Mouse (Mus musculus): Measurements from ENCODE around the gene Mbd4.
"Not testable (repeated sequence)": the region's sequence is repeated elsewhere in the genome, so short reads cannot be mapped to it uniquely, and the experiment has no call there.

Gene Mbd4

DNA sequence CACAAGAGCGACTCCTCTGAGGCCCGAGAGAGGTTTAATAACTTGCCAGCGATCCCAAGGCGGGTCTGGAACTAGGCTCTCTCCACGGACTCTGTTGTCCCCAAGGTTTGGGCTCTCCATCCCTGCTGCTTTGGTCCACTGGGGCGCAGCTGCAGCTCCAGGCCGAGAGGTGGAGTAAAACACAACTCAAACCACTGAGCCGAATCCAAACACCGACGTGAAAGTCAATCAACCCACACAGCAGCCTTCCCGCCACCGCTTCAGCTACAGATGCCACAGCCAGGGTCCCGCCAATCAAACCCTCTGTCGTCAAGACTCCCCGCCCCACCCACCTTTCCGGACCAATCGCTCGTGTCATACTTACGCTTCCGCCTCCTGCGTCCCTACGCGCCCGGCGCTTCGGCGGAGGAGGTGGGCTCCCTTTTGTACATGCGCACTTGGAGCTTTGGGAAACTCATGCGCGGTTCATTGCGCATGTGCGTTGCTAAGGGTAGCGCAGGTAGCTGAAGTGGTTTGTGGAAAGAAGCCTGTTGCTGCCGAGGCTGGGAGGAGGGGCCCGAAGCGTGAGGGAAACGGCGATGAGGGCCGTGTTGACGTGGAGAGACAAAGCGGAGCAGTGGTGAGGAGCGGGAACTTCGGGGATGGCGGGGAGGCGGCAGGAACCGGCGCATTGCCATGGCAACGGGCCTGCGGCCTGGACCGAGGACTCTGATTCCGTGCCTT lies at the start of gene Mbd4, which contains the start of gene Ift122:
Gene Mbd4 (minus strand): TSS at position 281 of the 723 bp plus-strand sequence.
Gene Ift122 (plus strand): TSS at position 380 of the 723 bp plus-strand sequence.
- peak; percentile 99 for DNase-seq (ENCODE audit: extremely low read depth, low read depth)

- DNase-seq (ENCODE audit: extremely low read depth, low read depth) = no peak
These were observed 49.4 kb upstream of the Mbd4 start for GRCm38 (mm10) chr6:115902545-115902944.

DNA sequence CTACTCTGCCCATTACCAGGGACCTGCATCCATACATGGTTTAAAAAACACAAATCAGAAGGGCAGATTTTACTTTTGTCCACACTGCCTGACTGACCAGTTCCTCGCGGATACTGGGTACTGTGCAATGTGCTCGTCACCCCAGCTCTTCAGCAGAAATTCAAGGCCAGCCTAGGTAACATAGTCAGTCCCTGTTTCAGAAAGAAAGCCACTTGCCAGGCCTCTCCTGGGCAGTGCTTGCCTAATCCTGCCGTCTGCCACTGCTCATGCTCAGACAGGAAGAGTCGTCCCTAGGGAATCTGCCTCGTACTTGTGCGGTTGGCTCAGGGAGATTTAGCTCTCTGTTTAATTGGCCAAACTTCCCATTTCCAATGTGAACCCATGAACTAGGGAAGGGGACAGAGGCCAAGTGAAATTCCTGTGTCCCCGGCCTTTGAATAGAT lies 48.3 kb upstream of the Mbd4 start:
- no peak for DNase-seq (ENCODE audit: extremely low read depth, low read depth)

- no peak for DNase-seq (ENCODE audit: extremely low read depth, low read depth)
These were observed 47.9 kb upstream of the Mbd4 start for GRCm38 (mm10) chr6:115901062-115901461.

DNA sequence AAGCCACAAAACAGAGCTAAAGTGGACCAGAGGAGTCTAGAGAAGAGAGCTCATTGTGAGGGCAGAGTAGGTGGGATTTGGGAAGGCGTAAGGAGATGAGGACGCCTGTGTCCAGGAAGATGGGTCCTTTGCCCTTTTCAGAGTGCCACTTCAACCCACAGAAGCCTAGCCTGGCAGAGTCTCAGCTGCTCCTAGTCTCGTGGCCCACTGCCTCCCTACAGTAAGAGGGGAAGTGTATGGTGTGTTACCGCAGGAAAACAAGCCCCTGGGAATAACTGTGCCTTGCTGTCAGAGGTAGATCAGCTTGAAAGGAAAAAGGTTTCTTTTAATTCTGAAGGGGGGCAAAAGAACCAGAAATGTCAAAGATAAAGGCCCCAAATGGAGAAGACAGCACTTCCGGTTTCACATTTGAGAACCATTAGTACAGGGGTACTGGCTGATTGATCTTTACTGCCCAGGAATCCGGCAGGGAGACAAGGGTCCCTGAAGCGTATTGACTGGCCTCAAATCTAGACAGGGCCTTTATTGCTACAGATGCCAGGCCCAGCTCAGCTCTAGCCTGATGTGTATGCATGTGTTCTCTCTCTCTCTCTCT lies 44.9 kb upstream of the Mbd4 start:
- no peak for DNase-seq (ENCODE audit: extremely low read depth, low read depth)

GRCm38 (mm10) chr6:115897117-115897516 lies 43.9 kb upstream of the Mbd4 start:
- DNase-seq (ENCODE audit: extremely low read depth, low read depth) = no peak

- no peak for DNase-seq (ENCODE audit: extremely low read depth, low read depth)
These were observed 43.2 kb upstream of the Mbd4 start for GRCm38 (mm10) chr6:115896346-115896745.

GRCm38 (mm10) chr6:115892363-115892762 lies 39.2 kb upstream of the Mbd4 start:
- no peak for DNase-seq (ENCODE audit: extremely low read depth, low read depth)

DNA sequence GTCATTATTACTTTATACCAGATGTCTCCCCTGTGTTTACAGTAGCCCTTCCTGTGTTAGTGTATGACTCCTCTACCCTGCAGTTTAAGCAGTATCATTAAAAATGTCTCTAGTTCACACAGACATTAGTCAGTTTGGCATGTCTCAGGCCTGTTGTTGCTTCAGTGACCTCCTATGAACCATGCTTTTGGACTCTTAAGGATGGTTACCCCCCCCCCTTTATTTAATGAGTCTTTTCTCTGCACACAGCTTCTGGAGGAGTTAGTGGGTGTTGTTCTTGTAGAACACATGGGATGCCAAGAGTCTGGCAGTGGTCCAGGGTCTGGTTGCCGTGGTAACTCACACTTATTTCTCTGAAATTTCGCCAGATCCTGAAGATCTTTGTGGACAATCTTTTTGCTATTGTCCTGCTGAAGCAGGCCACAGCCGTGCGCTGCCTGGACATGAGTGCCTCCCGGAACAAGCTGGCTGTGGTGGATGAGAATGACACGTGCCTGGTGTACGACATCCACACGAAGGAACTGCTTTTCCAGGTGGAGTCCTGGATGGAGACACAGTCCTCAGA lies 38.4 kb upstream of the Mbd4 start:
- no peak for DNase-seq (ENCODE audit: extremely low read depth, low read depth)

DNA sequence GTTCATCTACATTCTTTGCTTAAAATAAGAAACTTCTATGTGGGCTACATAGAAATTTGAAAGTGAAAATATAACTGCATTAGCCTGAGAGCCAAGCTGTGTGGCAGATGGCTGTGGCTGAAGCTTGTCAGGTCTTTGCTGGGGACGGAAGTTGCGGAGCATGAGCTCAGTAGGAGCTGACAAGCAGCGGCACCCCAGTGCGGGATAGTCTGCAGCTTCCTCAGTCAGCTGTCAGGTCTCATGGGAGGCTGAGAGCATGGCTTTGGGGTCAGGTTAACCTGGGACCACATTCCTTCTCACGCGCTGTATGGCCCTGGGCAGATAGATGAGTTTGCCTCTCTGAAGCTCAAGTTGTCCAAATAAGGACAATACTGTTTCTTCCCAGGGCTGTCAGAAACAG lies 37.9 kb upstream of the Mbd4 start:
- DNase-seq (ENCODE audit: extremely low read depth, low read depth) = no peak

DNA sequence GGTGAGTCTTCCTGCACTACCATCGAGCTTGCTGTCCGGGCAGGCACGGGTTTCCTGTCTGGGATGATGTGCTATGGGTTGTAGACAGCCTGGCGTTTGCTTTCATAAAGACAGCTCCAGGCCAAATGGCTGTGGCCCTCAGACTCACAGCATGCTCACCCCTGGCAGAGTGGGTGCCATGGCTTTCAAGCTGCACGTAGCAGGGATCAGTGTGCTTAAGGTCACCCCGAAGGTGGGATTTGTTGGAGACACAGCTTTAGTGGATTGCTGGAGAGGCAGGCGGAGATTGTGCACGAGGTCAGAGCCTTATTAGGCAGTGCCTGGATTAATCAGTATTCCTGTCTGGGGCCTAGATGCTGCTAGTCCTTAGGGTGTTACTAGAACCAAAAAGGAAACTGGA lies 37.4 kb upstream of the Mbd4 start:
- no peak for DNase-seq (ENCODE audit: extremely low read depth, low read depth)

- DNase-seq (ENCODE audit: extremely low read depth, low read depth) = peak; percentile 46
These were observed 35.1 kb upstream of the Mbd4 start for GRCm38 (mm10) chr6:115888296-115888695.

- DNase-seq (ENCODE audit: extremely low read depth, low read depth) = peak; percentile 67
These were observed 33.7 kb upstream of the Mbd4 start for GRCm38 (mm10) chr6:115886894-115887293.

- DNase-seq (ENCODE audit: extremely low read depth, low read depth) = no peak
These were observed 30.8 kb upstream of the Mbd4 start for GRCm38 (mm10) chr6:115884018-115884417.

DNA sequence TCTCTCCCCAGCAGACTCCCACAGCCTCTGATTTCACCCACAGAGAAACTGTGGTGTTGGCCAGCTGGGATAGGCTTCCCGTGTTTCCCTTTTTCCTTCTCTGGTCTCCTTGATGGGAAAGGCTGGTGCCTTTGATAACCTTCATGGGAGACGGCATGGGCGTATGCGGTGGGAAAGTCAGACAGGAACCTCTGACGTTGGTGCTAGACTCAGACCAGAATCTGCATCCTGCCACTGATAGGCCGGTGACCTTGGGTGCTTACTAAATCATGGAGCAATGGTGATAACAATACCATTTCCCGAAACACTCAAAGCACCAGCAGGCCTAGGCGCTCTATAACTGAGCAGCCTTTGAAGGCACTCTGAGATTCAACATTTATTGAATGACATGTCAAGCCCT lies 27.6 kb upstream of the Mbd4 start:
- DNase-seq (ENCODE audit: extremely low read depth, low read depth) = no peak

- DNase-seq (ENCODE audit: extremely low read depth, low read depth) = no peak
These were observed 26.6 kb upstream of the Mbd4 start for GRCm38 (mm10) chr6:115879736-115880135.

GRCm38 (mm10) chr6:115878694-115879093 lies 25.5 kb upstream of the Mbd4 start:
- no peak for DNase-seq (ENCODE audit: extremely low read depth, low read depth)

- DNase-seq (ENCODE audit: extremely low read depth, low read depth) = no peak
These were observed 24.1 kb upstream of the Mbd4 start for GRCm38 (mm10) chr6:115877239-115877638.

DNA sequence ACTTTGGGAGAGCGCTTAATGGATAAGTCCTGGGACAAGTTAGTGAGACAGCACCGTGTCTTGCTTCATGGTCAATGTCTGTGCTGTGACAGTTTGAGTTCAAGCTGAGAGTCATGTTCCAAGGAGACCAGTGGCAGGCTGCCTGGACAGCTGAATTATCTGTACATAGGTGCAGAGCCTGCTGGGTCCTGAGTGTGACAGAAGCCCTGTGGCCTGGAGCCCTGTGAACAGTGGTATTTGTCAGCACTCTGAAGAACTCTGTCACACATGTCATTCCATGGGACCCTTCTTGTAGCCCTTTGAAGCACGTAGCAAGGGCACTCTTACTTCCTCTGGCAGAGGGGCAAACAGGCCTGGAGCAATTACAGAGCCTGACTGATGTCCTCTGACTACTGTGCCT lies 18.1 kb upstream of the Mbd4 start:
- DNase-seq (ENCODE audit: extremely low read depth, low read depth) = not testable (repeated sequence)

GRCm38 (mm10) chr6:115867157-115867556 lies 14.0 kb upstream of the Mbd4 start:
- not testable (repeated sequence) for DNase-seq (ENCODE audit: extremely low read depth, low read depth)

- no peak for DNase-seq (ENCODE audit: extremely low read depth, low read depth)
These were observed 12.1 kb upstream of the Mbd4 start for GRCm38 (mm10) chr6:115865246-115865645.

DNA sequence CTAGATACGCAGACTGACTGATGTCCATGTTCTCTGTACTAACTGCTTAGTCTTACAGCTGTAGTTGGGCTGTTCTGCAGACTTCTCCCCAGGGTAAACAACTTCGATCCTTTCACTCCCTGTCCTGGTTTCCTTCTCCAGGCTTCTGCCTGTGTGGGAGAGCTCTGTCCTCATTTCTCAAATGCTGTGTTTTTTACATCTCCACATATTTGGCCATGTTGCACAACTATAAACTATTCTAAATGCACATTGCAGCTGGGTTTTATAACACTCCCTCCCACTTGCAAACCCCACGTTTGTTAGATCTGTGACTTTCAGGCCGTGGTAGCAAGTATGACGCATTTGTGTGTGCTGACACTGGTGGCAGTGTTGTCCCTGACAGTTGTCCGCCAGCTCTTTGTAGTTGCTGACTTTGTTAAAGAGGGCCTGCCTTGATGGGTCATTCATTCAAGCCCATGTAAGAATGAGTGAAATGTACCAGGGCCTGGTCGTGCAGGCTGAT lies 10.2 kb upstream of the Mbd4 start:
- no peak for DNase-seq (ENCODE audit: extremely low read depth, low read depth)
